Mouse (Mus musculus) liver, adult 2 months (tissue): ENCODE data around the gene Msi1. TPM values are rescaled to one million over a fixed set of nuclear protein-coding genes. Genes with fewer than 3 reads are reported as not detected.

ENCODE experiments used
- DNase-seq: peaks from one replicate; pipeline ENCODE4 v3.0.0-alpha.2; 2011; ENCODE audit warnings: low read depth, low spot score; ENCODE audit errors: extremely low read depth
- H3K27ac ChIP-seq: fragments of 200-500 bp; replicated peaks from 2 replicates; pipeline ENCODE4 v1.5.1; 2012; ENCODE audit warnings: low read depth, mild to moderate bottlenecking, control low read depth, inconsistent platforms, low read length; ENCODE audit not compliant: insufficient read depth
- H3K27me3 ChIP-seq: fragments of 200-500 bp; 2 replicates; pipeline ENCODE4 v1.6.1; 2012; ENCODE audit warnings: mild to moderate bottlenecking, moderate library complexity, low read length, inconsistent platforms; ENCODE audit not compliant: control insufficient read depth, insufficient read depth
- H3K36me3 ChIP-seq: fragments of 200-500 bp; 2 replicates; pipeline ENCODE4 v1.6.1; 2012; ENCODE audit warnings: low read length, inconsistent platforms; ENCODE audit not compliant: control insufficient read depth, insufficient read depth
- H3K4me1 ChIP-seq: fragments of 200-500 bp; 2 replicates; pipeline ENCODE4 v1.6.1; 2011; ENCODE audit warnings: low read length; ENCODE audit not compliant: control insufficient read depth, insufficient read depth
- H3K4me3 ChIP-seq: fragments of 200-500 bp; 2 replicates; pipeline ENCODE4 v1.5.1; 2011; ENCODE audit warnings: low read depth, mild to moderate bottlenecking, control low read depth, low read length, moderate library complexity; ENCODE audit not compliant: insufficient read depth
- H3K79me2 ChIP-seq: fragments of 200-500 bp; 2 replicates; pipeline ENCODE4 v1.6.1; 2012; ENCODE audit warnings: inconsistent platforms, mild to moderate bottlenecking, low read length, moderate library complexity; ENCODE audit not compliant: control insufficient read depth, insufficient read depth
- H3K9ac ChIP-seq: fragments of 200-500 bp; 2 replicates; pipeline ENCODE4 v1.6.1; 2012; ENCODE audit warnings: low read depth, mild to moderate bottlenecking, control low read depth, inconsistent platforms, low read length
- CTCF ChIP-seq: fragments of 200-500 bp; IDR thresholded peaks from 2 replicates; pipeline ENCODE4 v1.5.1; 2011; ENCODE audit warnings: low read depth, low read length, control low read depth
- POLR2A ChIP-seq: fragments of 200-500 bp; IDR thresholded peaks from 2 replicates; pipeline ENCODE4 v1.6.1; 2011; ENCODE audit warnings: low read length, control low read depth; ENCODE audit not compliant: insufficient read depth; ENCODE audit errors: extremely low read depth
- WGBS: fragments of 180-500 bp; shearing (Covaris S2); methylation state at CpG from one replicate; pipeline ENCODE4 v1.1.7; 2018; 5-methylcytosine and 5-hydroxymethylcytosine counted together
- polyA plus RNA-seq: library from polyadenylated mRNA; depleted of rRNA; stranded (reverse); fragments of >200 nt; gene quantifications from 2 replicates; pipeline ENCODE4 v1.2.3, GENCODE M21; 2012
- total RNA-seq: library from RNA; depleted of rRNA; stranded (reverse); fragments of >200 nt; gene quantifications from 2 replicates; pipeline ENCODE4 v1.2.3, GENCODE M21; 2014

The Msi1 gene
- total and polyA plus RNA-seq, 2 experiments, result 0.09 TPM; not detected in 1

- H3K36me3 ChIP-seq, result no peaks in the 10 kb centered on the region
- no peak for TF ChIP-seq CTCF
- no peak for TF ChIP-seq POLR2A
- 0 out of 2 replicates have a peak, but pooled peaks cover 4% of the 10 kb centered on the region for H3K27me3 ChIP-seq
- no peaks in the 10 kb centered on the region for H3K79me2 ChIP-seq
- H3K9ac ChIP-seq, result no peak overlapping the region
- H3K4me1 ChIP-seq, result no peaks in the 10 kb centered on the region
- WGBS, result 33% methylated on average over 9 of the region's 9 CpGs
- H3K27ac ChIP-seq, result no peak overlapping the region
- no peak for DNase-seq
- no peak overlapping the region for H3K4me3 ChIP-seq
Measured at GRCm38 (mm10) chr5:115408110-115408509, 21.3 kb upstream of the Msi1 start.

GRCm38 (mm10) chr5:115415111-115416085 lies 14.0 kb upstream of the Msi1 start:
- H3K27ac ChIP-seq, result no peak overlapping the region

GRCm38 (mm10) chr5:115428831-115429358 lies 504 bp upstream of the Msi1 start:
- 5% methylated on average over 20 of the region's 20 CpGs for WGBS
- H3K27ac ChIP-seq, result no peak overlapping the region
- H3K4me3 ChIP-seq, result peak overlapping the region; percentile 25; the same call in 1 of the 2 replicates
- DNase-seq, result no peak
- H3K36me3 ChIP-seq, result no peaks in the 10 kb centered on the region
- TF ChIP-seq CTCF (no peak), POLR2A (no peak)
- no peak overlapping the region for H3K9ac ChIP-seq
- peaks cover 18% of the 10 kb centered on the region for H3K27me3 ChIP-seq
- H3K4me1 ChIP-seq, result no peaks in the 10 kb centered on the region
- no peaks in the 10 kb centered on the region for H3K79me2 ChIP-seq

More at GRCm38 (mm10) chr5:115415111-115416085, 14.0 kb upstream of the Msi1 start:
- Histone ChIP-seq H3K36me3 (no peaks in the 10 kb centered on the region), H3K4me1 (no peaks in the 10 kb centered on the region), H3K27me3 (no peaks in the 10 kb centered on the region), H3K9ac (no peak overlapping the region), H3K4me3 (no peak overlapping the region), H3K79me2 (no peaks in the 10 kb centered on the region)
- no peak for TF ChIP-seq POLR2A
- TF ChIP-seq CTCF, result no peak
- DNase-seq, result no peak
- WGBS, result 62% methylated on average over 24 of the region's 24 CpGs

- WGBS, result 3% methylated on average over 71 of the region's 73 CpGs
- TF ChIP-seq CTCF, result no peak
- TF ChIP-seq POLR2A, result no peak
- H3K36me3 ChIP-seq, result no peaks in the 10 kb centered on the region
- H3K4me3 ChIP-seq, result peak overlapping the region; percentile 51; the same call in 1 of the 2 replicates
- no peak overlapping the region for H3K27ac ChIP-seq
- H3K4me1 ChIP-seq, result no peaks in the 10 kb centered on the region
- H3K9ac ChIP-seq, result peak overlapping the region; percentile 38
- H3K27me3 ChIP-seq, result peaks cover 18% of the 10 kb centered on the region
- no peak for DNase-seq
- no peaks in the 10 kb centered on the region for H3K79me2 ChIP-seq
Measured at GRCm38 (mm10) chr5:115430187-115430960, 975 bp downstream of the Msi1 start.

- 48% methylated on average over 14 of the region's 14 CpGs for WGBS
- no peak for DNase-seq
- TF ChIP-seq CTCF, result peak; percentile 23; the same call in 1 of the 2 replicates
- TF ChIP-seq POLR2A, result no peak
- no peak overlapping the region for H3K9ac ChIP-seq
- H3K27me3 ChIP-seq, result peaks cover 18% of the 10 kb centered on the region
- no peaks in the 10 kb centered on the region for H3K4me1 ChIP-seq
- no peak overlapping the region for H3K4me3 ChIP-seq
- no peaks in the 10 kb centered on the region for H3K79me2 ChIP-seq
- H3K36me3 ChIP-seq, result no peaks in the 10 kb centered on the region
- H3K27ac ChIP-seq, result no peak overlapping the region
Measured at GRCm38 (mm10) chr5:115431061-115431897, 1.9 kb downstream of the Msi1 start.
